Mouse (Mus musculus) bone marrow, adult 2 months (tissue): ENCODE results near the gene Ica1.

ENCODE experiments used
- CTCF ChIP-seq: fragments of 200-500 bp; IDR thresholded peaks from 2 replicates; pipeline ENCODE4 v1.5.1; 2011; ENCODE audit warnings: low read length, control low read depth; ENCODE audit not compliant: control insufficient read depth, insufficient read depth
- POLR2A ChIP-seq: fragments of 200-500 bp; IDR thresholded peaks from 2 replicates; pipeline ENCODE4 v1.6.1; 2011; ENCODE audit warnings: low read depth, mild to moderate bottlenecking, control low read depth, low read length, borderline replicate concordance; ENCODE audit not compliant: control insufficient read depth

GRCm38 (mm10) chr6:8693926-8694635 lies 84.2 kb downstream of the Ica1 start:
- TF ChIP-seq POLR2A (no peak), CTCF (no peak)
